Mouse (Mus musculus): ENCODE measurements around the gene Nipal3.

- TF ChIP-seq CTCF (IDR thresholded peaks at IDR 0.05; ENCODE audit: borderline replicate concordance, extremely low read depth, insufficient read depth, insufficient read length) = no peak
- TF ChIP-seq POLR2A (IDR thresholded peaks at IDR 0.05; ENCODE audit: borderline replicate concordance, extremely low read depth, insufficient read depth, insufficient read length, poor library complexity, severe bottlenecking) = no peak
Measured at GRCm38 (mm10) chr4:135498136-135498535, 3.3 kb upstream of the Nipal3 start.
